Mouse (Mus musculus): ENCODE data around the gene Huwe1.

DNA sequence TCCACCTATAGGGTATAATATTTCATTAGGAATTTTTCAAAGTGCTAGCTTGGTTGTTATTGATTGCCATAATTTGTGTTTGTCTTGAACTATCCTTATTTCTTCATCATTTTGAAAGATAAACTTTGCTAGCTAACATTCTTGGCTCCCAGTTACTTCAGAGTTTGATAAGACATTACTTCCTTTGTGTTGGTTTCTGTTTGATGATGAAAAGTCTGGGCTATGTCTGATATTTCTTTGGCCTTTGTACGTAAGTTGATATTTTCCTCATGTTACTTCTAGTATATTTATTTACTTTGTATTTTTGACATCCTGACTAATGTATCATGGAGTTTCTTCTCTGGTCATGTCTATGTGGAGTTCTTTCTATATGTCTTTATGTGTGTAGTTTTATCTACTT is 28.4 kb downstream of the Huwe1 start:
- TF ChIP-seq CTCF (IDR thresholded peaks at IDR 0.05; ENCODE audit: insufficient read depth, low read depth, low read length) (no peak), POLR2A (IDR thresholded peaks at IDR 0.05; ENCODE audit: insufficient read depth, low read depth, low read length) (no peak)

Data from olfactory bulb, adult 2 months (tissue).